Mouse (Mus musculus) neural tube, embryonic 14.5 days (tissue): ENCODE results near the gene Pde1a. TPM values are rescaled to one million over a fixed set of nuclear protein-coding genes. Genes with fewer than 3 reads are reported as not detected.

Source experiments
- ATAC-seq: fragments of 200-750 bp; cut with Nextera tagmentation; 2 replicates; pipeline ENCODE4 v1.8.0; 2017; ENCODE audit warnings: low read depth, mild to moderate bottlenecking, moderate TSS enrichment, moderate library complexity
- H3K27ac ChIP-seq: fragments of 300-500 bp; sonication (generic); 2 replicates; pipeline ENCODE4 v1.5.1; 2014; ENCODE audit warnings: low read depth, mild to moderate bottlenecking, control low read depth, low read length, moderate library complexity, mixed read lengths
- H3K27me3 ChIP-seq: fragments of 300-500 bp; sonication (generic); 2 replicates; pipeline ENCODE4 v1.6.1; 2014; ENCODE audit warnings: low read length; ENCODE audit not compliant: control insufficient read depth, insufficient read depth
- H3K36me3 ChIP-seq: fragments of 300-500 bp; sonication (generic); 2 replicates; pipeline ENCODE4 v1.6.1; 2014; ENCODE audit warnings: low read length, mixed read lengths; ENCODE audit not compliant: control insufficient read depth, insufficient read depth
- H3K4me1 ChIP-seq: fragments of 300-500 bp; sonication (generic); 2 replicates; pipeline ENCODE4 v1.6.1; 2014; ENCODE audit warnings: low read length; ENCODE audit not compliant: control insufficient read depth, insufficient read depth
- H3K4me2 ChIP-seq: fragments of 300-500 bp; sonication (generic); 2 replicates; pipeline ENCODE4 v1.6.1; 2014; ENCODE audit warnings: mild to moderate bottlenecking, low read depth, low read length, control low read depth
- H3K4me3 ChIP-seq: fragments of 300-500 bp; sonication (generic); 2 replicates; pipeline ENCODE4 v1.5.1; 2014; ENCODE audit warnings: low read depth, low read length, control low read depth, mixed read lengths
- H3K9ac ChIP-seq: fragments of 300-500 bp; sonication (generic); replicated peaks from 2 replicates; pipeline ENCODE4 v1.6.1; 2014; ENCODE audit warnings: low read depth, mild to moderate bottlenecking, control low read depth, low read length, mixed read lengths
- H3K9me3 ChIP-seq: fragments of 300-500 bp; sonication (generic); 2 replicates; pipeline ENCODE4 v1.6.1; 2016; ENCODE audit warnings: low read length; ENCODE audit not compliant: control insufficient read depth
- WGBS: fragments of 180-500 bp; shearing (Covaris S2); extraction: QIAGEN DNeasy Blood & Tissue Kit; methylation state at CpG from one replicate; pipeline ENCODE4 v1.1.7; 2014; 5-methylcytosine and 5-hydroxymethylcytosine counted together
- polyA plus RNA-seq: library from polyadenylated mRNA; unstranded; fragments of >200 nt; fragmentation: Nextera tagmentation; extraction: Ambion mirVana; gene quantifications from 2 replicates; pipeline ENCODE4 v1.2.1, GENCODE M21; 2014

Pde1a gene
- polyA plus RNA-seq, 1 experiment from 2014 or later = 12.9 TPM

- no peak overlapping the region for H3K9ac ChIP-seq
- no peaks in the 10 kb centered on the region for H3K9me3 ChIP-seq
- WGBS = 82% methylated on average over 1 of the region's 1 CpGs
- no peaks in the 10 kb centered on the region for H3K4me1 ChIP-seq
- H3K4me3 ChIP-seq = no peak overlapping the region
- H3K4me2 ChIP-seq = no peak overlapping the region
- H3K36me3 ChIP-seq = no peaks in the 10 kb centered on the region
- H3K27me3 ChIP-seq = no peaks in the 10 kb centered on the region
- no peak overlapping the region for H3K27ac ChIP-seq
- no peak for ATAC-seq
These were observed 103.7 kb downstream of the Pde1a start for GRCm38 (mm10) chr2:80025597-80025996.

GRCm38 (mm10) chr2:80025038-80025437 lies 104.2 kb downstream of the Pde1a start:
- ATAC-seq = no peak
- Histone ChIP-seq H3K4me1 (no peaks in the 10 kb centered on the region), H3K4me3 (no peak overlapping the region), H3K9me3 (no peaks in the 10 kb centered on the region), H3K9ac (no peak overlapping the region), H3K36me3 (no peaks in the 10 kb centered on the region), H3K27ac (no peak overlapping the region), H3K4me2 (no peak overlapping the region), H3K27me3 (no peaks in the 10 kb centered on the region)
- 88% methylated on average over 1 of the region's 1 CpGs for WGBS

DNA sequence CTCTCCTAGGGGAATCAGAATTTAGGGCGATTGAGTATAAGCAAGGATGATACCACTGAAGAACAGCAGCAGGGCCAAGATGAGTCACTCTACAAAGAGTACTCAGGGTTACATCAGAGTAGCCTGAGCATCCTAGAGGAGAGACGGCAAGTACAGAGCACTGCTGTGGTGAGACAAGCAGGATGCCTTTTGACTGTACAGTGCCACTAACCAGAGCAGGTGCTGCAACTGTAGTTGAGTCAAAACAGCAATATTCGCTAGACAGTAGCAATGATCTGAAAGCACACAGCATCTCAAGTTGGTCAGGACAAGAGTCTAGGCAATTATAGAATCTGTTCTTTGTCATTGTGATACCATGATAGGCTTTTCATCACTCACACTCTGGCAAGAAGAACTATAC lies 115.1 kb downstream of the Pde1a start:
- H3K4me1 ChIP-seq = no peaks in the 10 kb centered on the region
- H3K9me3 ChIP-seq = no peaks in the 10 kb centered on the region
- no peaks in the 10 kb centered on the region for H3K27me3 ChIP-seq
- H3K4me3 ChIP-seq = no peak overlapping the region
- WGBS = 90% methylated on average over 3 of the region's 3 CpGs
- H3K36me3 ChIP-seq = no peaks in the 10 kb centered on the region
- H3K4me2 ChIP-seq = no peak overlapping the region
- H3K9ac ChIP-seq = no peak overlapping the region
- no peak overlapping the region for H3K27ac ChIP-seq
- ATAC-seq = no peak

- Histone ChIP-seq H3K36me3 (no peaks in the 10 kb centered on the region), H3K9ac (no peak overlapping the region), H3K27ac (no peak overlapping the region), H3K4me2 (no peak overlapping the region), H3K4me1 (no peaks in the 10 kb centered on the region), H3K4me3 (no peak overlapping the region), H3K9me3 (no peaks in the 10 kb centered on the region), H3K27me3 (no peaks in the 10 kb centered on the region)
- no peak for ATAC-seq
- WGBS = 65% methylated on average over 4 of the region's 4 CpGs
These were observed 116.2 kb downstream of the Pde1a start for GRCm38 (mm10) chr2:80013060-80013459.

- WGBS = 92% methylated on average over 3 of the region's 3 CpGs
- no peaks in the 10 kb centered on the region for H3K27me3 ChIP-seq
- no peaks in the 10 kb centered on the region for H3K36me3 ChIP-seq
- no peak overlapping the region for H3K4me3 ChIP-seq
- no peak overlapping the region for H3K27ac ChIP-seq
- H3K9ac ChIP-seq = no peak overlapping the region
- no peaks in the 10 kb centered on the region for H3K4me1 ChIP-seq
- no peaks in the 10 kb centered on the region for H3K9me3 ChIP-seq
- no peak overlapping the region for H3K4me2 ChIP-seq
- no peak for ATAC-seq
These were observed 130.1 kb downstream of the Pde1a start for GRCm38 (mm10) chr2:79999168-79999567.

DNA sequence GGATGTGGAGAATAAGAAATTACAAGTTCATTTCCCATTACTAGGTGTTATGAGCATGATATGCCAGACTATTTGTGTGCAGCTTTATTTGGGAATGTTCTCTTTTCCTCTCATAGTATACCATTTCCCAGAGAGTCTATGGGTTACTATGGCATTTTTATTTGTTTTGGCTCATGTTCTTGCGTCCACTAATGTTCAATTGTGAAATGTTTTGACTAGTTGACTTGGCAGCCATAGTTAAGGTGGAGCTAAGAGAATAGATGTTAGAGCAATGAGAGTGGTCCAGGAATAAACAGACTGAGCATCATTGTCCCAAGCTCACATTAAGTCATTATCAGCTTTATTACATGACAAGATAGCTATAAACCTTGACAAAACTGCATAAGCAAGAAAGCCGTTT lies 130.8 kb downstream of the Pde1a start:
- H3K27me3 ChIP-seq = no peaks in the 10 kb centered on the region
- no peaks in the 10 kb centered on the region for H3K9me3 ChIP-seq
- H3K27ac ChIP-seq = no peak overlapping the region
- H3K9ac ChIP-seq = no peak overlapping the region
- WGBS = 71% methylated on average over 2 of the region's 2 CpGs
- ATAC-seq = no peak
- H3K36me3 ChIP-seq = no peaks in the 10 kb centered on the region
- H3K4me3 ChIP-seq = no peak overlapping the region
- H3K4me1 ChIP-seq = no peaks in the 10 kb centered on the region
- no peak overlapping the region for H3K4me2 ChIP-seq

DNA sequence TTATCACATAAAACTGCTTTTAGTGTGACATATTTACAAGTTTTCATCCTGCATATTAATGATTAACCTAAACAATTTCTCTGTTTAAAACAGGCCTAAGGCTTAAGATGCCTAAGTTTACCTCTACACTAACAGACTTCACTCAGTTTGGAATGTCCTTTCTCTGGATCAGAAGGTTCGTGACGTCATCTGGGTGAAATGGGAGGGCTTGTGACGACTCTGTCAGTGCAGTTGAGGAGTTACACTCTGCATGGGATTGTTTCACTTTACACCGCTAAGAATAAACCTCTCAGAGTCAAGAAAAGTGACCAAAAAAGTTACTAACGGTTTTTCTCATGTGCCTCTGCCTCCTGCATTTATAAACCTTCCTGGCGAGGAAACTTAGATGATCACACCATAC lies 137.6 kb downstream of the Pde1a start:
- no peaks in the 10 kb centered on the region for H3K27me3 ChIP-seq
- H3K27ac ChIP-seq = no peak overlapping the region
- WGBS = 85% methylated on average over 6 of the region's 6 CpGs
- H3K9ac ChIP-seq = no peak overlapping the region
- no peaks in the 10 kb centered on the region for H3K36me3 ChIP-seq
- no peaks in the 10 kb centered on the region for H3K4me1 ChIP-seq
- H3K4me3 ChIP-seq = no peak overlapping the region
- no peak for ATAC-seq
- no peak overlapping the region for H3K4me2 ChIP-seq
- H3K9me3 ChIP-seq = no peaks in the 10 kb centered on the region

DNA sequence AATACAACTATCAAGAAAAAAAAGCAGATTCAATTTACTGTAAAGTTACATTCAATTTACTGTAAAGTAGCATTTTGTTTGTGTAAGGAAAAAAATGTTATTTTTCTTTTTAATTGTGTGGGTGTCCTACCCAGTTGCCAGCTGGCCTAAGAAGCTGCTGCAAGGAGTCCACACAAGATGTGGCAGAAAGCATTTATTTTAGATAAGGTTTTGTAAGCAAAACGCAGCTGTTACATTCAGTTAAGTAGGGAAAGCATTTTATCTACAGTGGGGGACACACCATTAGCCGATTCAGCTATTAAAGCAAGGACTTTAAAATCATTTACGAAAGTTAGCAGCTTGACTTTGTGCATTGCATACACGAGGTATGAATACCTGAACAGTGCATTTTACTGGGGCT lies 145.5 kb downstream of the Pde1a start:
- no peaks in the 10 kb centered on the region for H3K36me3 ChIP-seq
- no peak overlapping the region for H3K4me3 ChIP-seq
- no peak overlapping the region for H3K4me2 ChIP-seq
- no peak overlapping the region for H3K9ac ChIP-seq
- no peaks in the 10 kb centered on the region for H3K9me3 ChIP-seq
- ATAC-seq = no peak
- H3K27me3 ChIP-seq = no peaks in the 10 kb centered on the region
- no peaks in the 10 kb centered on the region for H3K4me1 ChIP-seq
- no peak overlapping the region for H3K27ac ChIP-seq
- 83% methylated on average over 4 of the region's 4 CpGs for WGBS

GRCm38 (mm10) chr2:79983222-79983632 lies 146.0 kb downstream of the Pde1a start:
- Histone ChIP-seq H3K36me3 (no peaks in the 10 kb centered on the region), H3K4me1 (no peaks in the 10 kb centered on the region), H3K27ac (no peak overlapping the region), H3K27me3 (no peaks in the 10 kb centered on the region), H3K4me2 (no peak overlapping the region), H3K9ac (no peak overlapping the region), H3K9me3 (no peaks in the 10 kb centered on the region), H3K4me3 (no peak overlapping the region)
- ATAC-seq = peak; percentile 79; the same call in 1 of the 2 replicates
- 45% methylated on average over 9 of the region's 9 CpGs for WGBS

- Histone ChIP-seq H3K27me3 (no peaks in the 10 kb centered on the region), H3K4me1 (no peaks in the 10 kb centered on the region), H3K4me3 (no peak overlapping the region), H3K36me3 (no peaks in the 10 kb centered on the region), H3K27ac (no peak overlapping the region), H3K9me3 (no peaks in the 10 kb centered on the region), H3K9ac (no peak overlapping the region), H3K4me2 (no peak overlapping the region)
- WGBS = 98% methylated on average over 3 of the region's 3 CpGs
- no peak for ATAC-seq
These were observed 147.5 kb downstream of the Pde1a start for GRCm38 (mm10) chr2:79981781-79982180.
